Mouse (Mus musculus) forebrain, embryonic 14.5 days (tissue): ENCODE measurements around the gene Stim1. TPM values are rescaled to one million over a fixed set of nuclear protein-coding genes. Genes with fewer than 3 reads are reported as not detected.
A peak's percentile ranks its signal among the peaks of the same experiment; 100 is the strongest.
"Not testable (repeated sequence)": the region's sequence is repeated elsewhere in the genome, so short reads cannot be mapped to it uniquely, and the experiment has no call there.

ENCODE experiments used
- ATAC-seq: fragments of 200-750 bp; cut with Nextera tagmentation; 2 replicates; pipeline ENCODE4 v1.8.0; 2017; ENCODE audit warnings: mild to moderate bottlenecking, moderate library complexity
- DNase-seq: peaks from one replicate; pipeline ENCODE4 v3.0.0-alpha.2; 2015; ENCODE audit warnings: low spot score
- H3K27ac ChIP-seq: fragments of 300-500 bp; sonication (generic); 2 replicates; pipeline ENCODE4 v1.5.1; 2014; ENCODE audit warnings: low read depth, mild to moderate bottlenecking, control low read depth, low read length, moderate library complexity
- H3K27me3 ChIP-seq: fragments of 300-500 bp; sonication (generic); replicated peaks from 2 replicates; pipeline ENCODE4 v1.6.1; 2014; ENCODE audit warnings: low read length, control low read depth, mixed read lengths; ENCODE audit not compliant: control insufficient read depth, insufficient read depth
- H3K36me3 ChIP-seq: fragments of 300-500 bp; sonication (generic); 2 replicates; pipeline ENCODE4 v1.6.1; 2014; ENCODE audit warnings: low read length, control low read depth; ENCODE audit not compliant: control insufficient read depth, insufficient read depth
- H3K4me1 ChIP-seq: fragments of 300-500 bp; sonication (generic); 2 replicates; pipeline ENCODE4 v1.6.1; 2014; ENCODE audit warnings: antibody characterized with exemption, low read length, control low read depth; ENCODE audit not compliant: control insufficient read depth, insufficient read depth
- H3K4me2 ChIP-seq: fragments of 300-500 bp; sonication (generic); 2 replicates; pipeline ENCODE4 v1.6.1; 2014; ENCODE audit warnings: mild to moderate bottlenecking, control low read depth, low read length
- H3K4me3 ChIP-seq: fragments of 300-500 bp; sonication (generic); 2 replicates; pipeline ENCODE4 v1.5.1; 2014; ENCODE audit warnings: low read depth, low read length, control low read depth
- H3K9ac ChIP-seq: fragments of 300-500 bp; sonication (generic); 2 replicates; pipeline ENCODE4 v1.6.1; 2014; ENCODE audit warnings: mild to moderate bottlenecking, low read length, control low read depth, moderate library complexity
- H3K9me3 ChIP-seq: fragments of 300-500 bp; sonication (generic); replicated peaks from 2 replicates; pipeline ENCODE4 v1.6.1; 2016; ENCODE audit warnings: low read length, control low read depth, mixed read lengths; ENCODE audit not compliant: control insufficient read depth
- WGBS: fragments of 180-500 bp; shearing (Covaris S2); extraction: QIAGEN DNeasy Blood & Tissue Kit; methylation state at CpG from one replicate; pipeline ENCODE4 v1.1.7; 2014; 5-methylcytosine and 5-hydroxymethylcytosine counted together
- polyA plus RNA-seq: library from polyadenylated mRNA; unstranded; fragments of >200 nt; fragmentation: Nextera tagmentation; extraction: Ambion mirVana; gene quantifications from 2 replicates; pipeline ENCODE4 v1.2.1, GENCODE M21; 2014

The Stim1 gene
- polyA plus RNA-seq, 1 experiment from 2014 or later: 6.5 TPM

- Histone ChIP-seq H3K4me2 (no peak overlapping the region), H3K36me3 (no peaks in the 10 kb centered on the region), H3K9ac (no peak overlapping the region), H3K9me3 (no peaks in the 10 kb centered on the region), H3K4me3 (no peak overlapping the region), H3K27ac (no peak overlapping the region), H3K27me3 (no peaks in the 10 kb centered on the region), H3K4me1 (no peaks in the 10 kb centered on the region)
- WGBS: 91% methylated on average over 3 of the region's 3 CpGs
- DNase-seq (no peak), ATAC-seq (no peak)
These were observed 211.3 kb downstream of the Stim1 start for GRCm38 (mm10) chr7:102478926-102479325.

DNA sequence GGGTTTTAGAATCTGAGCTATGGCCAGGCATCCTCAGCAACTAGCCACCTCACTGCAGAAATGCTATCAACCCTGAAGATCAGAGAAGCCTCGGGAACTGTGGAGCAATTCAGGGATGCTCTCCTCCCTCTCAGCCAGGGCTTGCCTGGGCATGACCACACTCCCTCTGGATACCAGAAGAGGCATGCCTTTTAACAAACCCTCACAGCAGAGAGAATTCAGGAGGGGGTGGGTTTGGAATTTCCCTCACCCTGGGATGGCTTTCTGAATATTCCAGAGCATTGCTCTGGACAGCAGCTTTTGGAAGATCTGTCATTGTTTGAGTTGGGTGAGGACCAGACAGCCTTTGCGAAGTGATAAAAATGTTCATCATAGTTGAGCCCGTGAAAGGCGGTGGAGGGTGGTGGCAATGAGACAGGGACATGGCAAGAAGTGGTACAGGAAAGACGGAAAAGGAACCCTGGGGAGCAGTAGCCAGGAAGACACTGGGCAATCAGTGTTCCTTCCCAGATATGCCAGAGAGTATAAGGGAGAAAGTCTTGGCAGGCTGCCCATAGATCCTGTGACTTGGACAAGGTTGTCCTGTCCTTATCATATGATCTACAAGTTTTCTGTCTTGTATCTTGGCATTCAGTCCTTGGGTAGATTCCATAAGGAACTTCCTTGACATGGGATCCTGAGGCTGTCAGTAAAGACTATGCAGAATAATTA lies 211.9 kb downstream of the Stim1 start:
- DNase-seq (peak; percentile 5), ATAC-seq (no peak)
- Histone ChIP-seq H3K36me3 (no peaks in the 10 kb centered on the region), H3K4me2 (no peak overlapping the region), H3K27ac (no peak overlapping the region), H3K9ac (no peak overlapping the region), H3K4me1 (no peaks in the 10 kb centered on the region), H3K27me3 (no peaks in the 10 kb centered on the region), H3K4me3 (no peak overlapping the region), H3K9me3 (no peaks in the 10 kb centered on the region)
- WGBS: 79% methylated on average over 5 of the region's 5 CpGs

DNA sequence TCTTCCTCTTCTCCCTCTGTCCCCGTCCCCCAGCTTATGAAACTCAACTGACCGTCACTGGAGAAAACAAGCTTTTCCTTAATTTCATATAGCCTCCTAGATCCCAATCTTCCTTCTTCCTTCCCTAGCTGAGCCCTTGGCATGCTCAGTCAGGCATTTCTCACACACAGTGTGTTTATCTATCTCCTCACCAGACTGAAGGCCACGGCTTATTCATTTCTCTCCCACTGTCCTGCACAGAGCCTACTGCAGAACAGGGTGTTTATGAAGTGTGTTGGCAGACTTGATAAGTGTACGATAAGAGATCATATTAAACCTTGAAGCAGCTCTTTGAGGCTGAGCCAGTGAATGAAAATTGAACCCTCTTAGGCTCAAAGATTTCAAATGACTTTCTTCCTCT lies 213.2 kb downstream of the Stim1 start:
- DNase-seq (no peak), ATAC-seq (no peak)
- Histone ChIP-seq H3K27ac (no peak overlapping the region), H3K4me1 (no peaks in the 10 kb centered on the region), H3K9ac (no peak overlapping the region), H3K9me3 (no peaks in the 10 kb centered on the region), H3K27me3 (no peaks in the 10 kb centered on the region), H3K4me2 (no peak overlapping the region), H3K4me3 (no peak overlapping the region), H3K36me3 (no peaks in the 10 kb centered on the region)
- 96% methylated on average over 4 of the region's 4 CpGs for WGBS

- H3K4me3 ChIP-seq: no peak within 1 kb of the TSS
- 95% methylated on average over 4 of the region's 4 CpGs for WGBS
These were observed 214.0 kb downstream of the Stim1 start, which contains the start of gene Olfr543 for GRCm38 (mm10) chr7:102481579-102481978. TSS of gene Olfr543 (minus strand) at chr7:102481679.

DNA sequence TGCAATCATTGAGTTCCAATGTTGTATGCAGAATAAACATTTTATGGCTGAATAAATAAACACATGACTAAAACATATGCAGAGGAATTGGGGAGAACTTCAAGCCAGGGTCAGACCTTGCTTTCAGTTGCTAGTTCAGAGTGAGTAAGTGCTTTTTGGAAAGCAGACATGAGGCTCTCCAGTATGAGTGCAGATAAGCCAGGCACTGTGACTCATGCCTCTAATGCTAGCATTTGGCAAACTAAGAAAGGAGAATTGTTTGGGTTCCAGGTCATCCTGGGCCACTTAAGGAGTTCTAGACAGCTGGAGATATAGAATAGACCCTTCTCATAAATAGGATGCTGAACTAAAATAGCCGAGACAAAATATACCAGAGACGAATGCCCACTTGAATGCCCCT lies 216.1 kb downstream of the Stim1 start:
- H3K27ac ChIP-seq: no peak overlapping the region
- no peak overlapping the region for H3K4me3 ChIP-seq
- no peaks in the 10 kb centered on the region for H3K4me1 ChIP-seq
- DNase-seq: no peak
- no peaks in the 10 kb centered on the region for H3K36me3 ChIP-seq
- 86% methylated on average over 2 of the region's 2 CpGs for WGBS
- H3K9me3 ChIP-seq: no peaks in the 10 kb centered on the region
- H3K9ac ChIP-seq: no peak overlapping the region
- H3K4me2 ChIP-seq: no peak overlapping the region
- no peak for ATAC-seq
- no peaks in the 10 kb centered on the region for H3K27me3 ChIP-seq

More at GRCm38 (mm10) chr7:102481579-102481978, 214.0 kb downstream of the Stim1 start, which contains the start of gene Olfr543:
- DNase-seq (no peak), ATAC-seq (no peak)
- H3K36me3 ChIP-seq: no peaks in the 10 kb centered on the region
- no peak within 1 kb of the TSS for H3K9ac ChIP-seq
- H3K4me1 ChIP-seq: no peaks in the 10 kb centered on the region
- H3K9me3 ChIP-seq: no peaks in the 10 kb centered on the region
- no peak within 1 kb of the TSS for H3K27ac ChIP-seq
- no peak within 1 kb of the TSS for H3K4me2 ChIP-seq
- H3K27me3 ChIP-seq: no peaks in the 10 kb centered on the region

- H3K4me3 ChIP-seq, ATAC-seq, H3K4me1 ChIP-seq, H3K4me2 ChIP-seq, H3K27me3 ChIP-seq, H3K27ac ChIP-seq, H3K9ac ChIP-seq, H3K9me3 ChIP-seq, H3K36me3 ChIP-seq, DNase-seq: not testable (repeated sequence)
- WGBS: 80% methylated on average over 6 of the region's 8 CpGs
These were observed 217.2 kb downstream of the Stim1 start for GRCm38 (mm10) chr7:102484766-102485165.

GRCm38 (mm10) chr7:102486105-102486504 lies 218.5 kb downstream of the Stim1 start:
- Histone ChIP-seq H3K9ac (no peak overlapping the region), H3K27ac (no peak overlapping the region), H3K9me3 (no peaks in the 10 kb centered on the region), H3K36me3 (no peaks in the 10 kb centered on the region), H3K4me3 (no peak overlapping the region), H3K27me3 (no peaks in the 10 kb centered on the region), H3K4me1 (no peaks in the 10 kb centered on the region), H3K4me2 (no peak overlapping the region)
- DNase-seq (no peak), ATAC-seq (no peak)
- WGBS: 91% methylated on average over 1 of the region's 1 CpGs

Other genes with a start within 250 kb of the Stim1 start
- 2.0 and 2.9 TPM in 2 replicates for gene Il18bp, start 249.1 kb upstream of the Stim1 start, polyA plus RNA-seq
- 33.9 and 35.2 TPM in 2 replicates for gene Rnf121, start 202.3 kb upstream of the Stim1 start, polyA plus RNA-seq
- 19.0 and 23.5 TPM in 2 replicates for gene Xndc1, start 202.3 kb upstream of the Stim1 start, polyA plus RNA-seq
- gene Xntrpc, start 202.1 kb upstream of the Stim1 start, polyA plus RNA-seq: 0.99 and 1.3 TPM in 2 replicates
- gene Trpc2, start 184.7 kb upstream of the Stim1 start, polyA plus RNA-seq: not detected in 2 replicates
- 0.30 and 0.56 TPM in 2 replicates for gene Art1, start 166.1 kb upstream of the Stim1 start, polyA plus RNA-seq
- gene Art5, start 158.3 kb upstream of the Stim1 start, polyA plus RNA-seq: 0.98 and 1.0 TPM in 2 replicates
- gene Chrna10, start 151.0 kb upstream of the Stim1 start, polyA plus RNA-seq: not detected in 2 replicates
- 21.6 and 26.2 TPM in 2 replicates for gene Nup98, start 57.6 kb upstream of the Stim1 start, polyA plus RNA-seq
- gene Pgap2, start 57.6 kb upstream of the Stim1 start, polyA plus RNA-seq: 53.3 and 54.1 TPM in 2 replicates
- gene Rhog, start 11.8 kb upstream of the Stim1 start, polyA plus RNA-seq: 22.0 and 24.8 TPM in 2 replicates
- 96.7 and 98.6 TPM in 2 replicates for gene Rrm1, start 173.9 kb downstream of the Stim1 start, polyA plus RNA-seq
- 0.46 TPM in 1 of 2 replicates, not detected in the other for gene Olfr543, start 213.9 kb downstream of the Stim1 start, polyA plus RNA-seq
- 0.09 TPM in 1 of 2 replicates, not detected in the other for gene Olfr544, start 220.5 kb downstream of the Stim1 start, polyA plus RNA-seq
- 0.23 TPM in 1 of 2 replicates, not detected in the other for gene Olfr545, start 231.8 kb downstream of the Stim1 start, polyA plus RNA-seq